Mouse (Mus musculus) embryo, embryonic 11 days (tissue): ENCODE measurements at regions not wholly inside any gene's neighbourhood (a gene's known extent, or its start where the extent isn't known, plus 50 kb on each side); places are given as distances from the start of the nearest gene placed in this dataset.
"Not testable (repeated sequence)": the region's sequence is repeated elsewhere in the genome, so short reads cannot be mapped to it uniquely, and the experiment has no call there.

Experiments
- DNase-seq: peaks from one replicate; pipeline ENCODE4 v3.0.0-alpha.2; 2015

DNA sequence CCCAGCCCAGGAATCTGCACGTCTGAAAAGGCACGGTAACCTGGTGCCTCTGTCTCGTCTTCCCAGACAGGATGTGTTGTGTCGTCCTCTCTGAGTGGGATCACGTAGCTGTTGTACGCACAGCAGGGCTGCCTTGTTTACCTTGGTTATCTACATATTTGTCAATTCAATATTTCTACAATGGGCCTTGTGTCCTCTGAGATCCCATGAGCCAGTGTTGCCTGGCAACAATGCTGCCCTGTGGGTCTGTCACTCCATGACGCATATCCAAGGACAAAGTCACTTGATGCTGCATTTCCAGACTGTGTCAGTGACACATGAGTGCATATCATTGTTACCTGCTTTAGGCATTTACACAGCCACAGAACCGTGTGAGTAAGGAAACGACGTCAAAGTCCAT lies 191.9 kb downstream of the Diras2 start:
- peak; percentile 18 for DNase-seq

DNA sequence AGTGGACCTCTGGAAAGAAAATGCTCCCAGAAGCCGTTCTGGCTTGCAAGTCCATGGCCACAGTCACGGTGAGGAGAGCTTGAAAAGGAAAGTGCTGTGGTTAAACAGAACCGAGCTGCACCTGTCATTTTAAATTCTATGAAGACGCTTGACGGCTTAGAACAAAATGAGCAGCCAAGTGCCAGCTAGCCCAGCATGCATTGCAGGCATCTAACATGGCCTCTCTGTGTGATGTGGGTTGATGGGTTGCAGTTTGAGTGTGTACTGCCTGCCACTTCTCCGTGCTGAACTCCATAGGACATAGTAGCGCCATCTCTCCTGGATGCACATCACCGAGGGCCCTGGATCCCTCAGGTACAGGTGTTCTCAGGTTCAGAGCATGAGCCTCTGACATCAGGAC lies 189.1 kb downstream of the Diras2 start:
- no peak for DNase-seq

DNA sequence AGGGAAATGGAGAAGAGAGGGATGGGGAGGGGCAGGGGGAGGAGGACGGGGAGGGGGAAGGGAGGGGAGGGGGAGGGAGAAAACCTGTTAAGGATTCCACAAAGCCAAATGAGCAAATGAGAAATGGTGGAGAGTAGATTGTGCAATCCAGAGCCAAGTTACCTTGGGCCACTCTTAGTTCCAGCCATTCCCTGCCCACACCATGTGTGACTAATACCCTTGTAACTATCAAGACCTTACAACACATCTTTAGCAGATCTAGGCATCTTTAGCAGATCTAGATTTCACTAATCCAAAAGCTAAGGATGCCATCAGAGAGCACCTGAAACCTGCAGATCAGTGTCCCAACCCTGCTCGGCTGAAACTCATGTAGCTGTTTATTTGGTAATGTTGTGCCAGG lies 186.7 kb downstream of the Diras2 start:
- no peak for DNase-seq

DNA sequence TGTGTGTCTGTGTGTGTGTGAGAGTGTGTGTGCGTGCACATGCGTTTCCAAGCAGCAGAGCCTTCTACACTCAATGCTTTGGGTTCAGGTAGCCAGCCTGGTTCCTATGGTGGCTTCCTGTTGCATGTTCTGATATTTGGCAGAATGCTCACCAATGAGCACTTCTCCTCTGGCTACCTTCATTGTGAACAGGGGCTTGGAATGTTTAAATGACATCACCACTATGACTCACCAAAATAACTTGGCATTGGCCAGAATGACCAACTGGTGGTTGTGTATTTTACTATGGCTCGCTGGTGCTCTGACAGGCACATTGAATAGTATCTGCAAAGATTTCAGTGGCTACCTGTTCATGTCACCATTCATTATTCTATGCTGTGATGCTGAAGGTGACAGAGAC lies 186.2 kb downstream of the Diras2 start:
- DNase-seq = no peak

DNA sequence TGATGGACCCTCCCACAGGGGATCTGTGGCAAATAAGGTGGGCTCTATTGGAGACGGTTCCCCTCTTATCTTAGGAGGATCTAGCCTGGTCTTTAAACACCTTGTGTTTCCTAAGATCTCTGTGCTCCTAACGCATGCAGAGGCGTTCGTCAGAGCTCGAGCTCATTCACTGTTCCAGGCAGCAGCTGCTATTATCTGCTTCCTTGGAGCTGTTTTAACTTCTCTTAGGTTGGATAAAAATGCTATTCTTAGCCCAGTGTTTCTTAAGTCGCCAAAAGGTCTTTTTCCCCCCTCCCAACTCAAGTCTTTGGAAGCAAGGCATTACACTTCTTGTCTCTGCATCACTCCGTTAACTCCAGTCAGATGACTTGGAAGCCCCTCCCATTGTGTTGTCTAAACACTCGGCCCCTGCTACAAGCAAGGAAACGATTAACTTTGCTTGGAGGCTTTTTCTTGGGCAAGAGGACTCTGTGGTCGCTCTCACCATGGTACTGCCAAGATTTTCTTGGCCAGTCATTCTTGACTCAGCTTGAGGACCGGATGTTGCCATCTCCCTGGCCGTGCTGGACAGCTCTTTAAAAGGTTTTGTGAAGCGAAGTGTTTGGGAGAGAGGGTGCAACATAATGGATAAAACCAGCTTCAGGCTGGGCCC lies 185.6 kb downstream of the Diras2 start:
- DNase-seq = no peak

DNA sequence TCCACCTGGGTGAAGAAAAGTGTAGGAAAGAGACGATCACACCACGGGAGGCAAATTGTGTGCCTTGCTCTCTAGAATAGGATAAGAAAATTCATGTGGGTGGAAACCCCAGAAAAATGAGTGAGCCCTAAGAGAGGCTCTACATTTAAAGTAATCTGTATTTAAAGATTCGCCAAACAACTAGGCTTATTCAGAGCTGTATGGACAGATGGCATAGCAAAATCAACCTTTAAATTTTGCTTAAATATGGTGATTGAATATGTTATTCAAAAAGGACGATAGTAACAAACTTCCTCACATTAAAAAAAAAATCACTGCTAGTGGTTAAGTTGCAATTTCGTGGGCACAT lies 185.1 kb downstream of the Diras2 start:
- no peak for DNase-seq

DNA sequence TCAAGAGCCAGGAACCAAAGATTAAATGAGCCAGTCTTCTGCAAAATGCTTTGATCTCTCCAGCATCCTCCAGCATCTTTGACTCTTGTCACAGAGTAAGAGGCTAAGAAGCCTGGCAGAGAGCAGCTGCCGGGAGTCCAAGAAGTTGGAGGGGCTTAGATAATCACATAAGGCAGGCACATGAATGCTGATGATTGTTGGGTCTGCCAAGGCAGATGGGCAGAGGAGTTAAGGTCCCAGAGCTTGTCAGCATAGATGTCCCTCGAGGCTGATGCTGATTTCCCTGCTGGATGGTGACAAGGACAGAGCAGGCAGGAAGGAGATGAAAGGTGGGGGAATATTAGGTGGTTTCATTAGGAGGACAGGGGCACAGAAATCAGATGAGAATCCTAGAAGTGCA lies 183.4 kb downstream of the Diras2 start:
- no peak for DNase-seq

DNA sequence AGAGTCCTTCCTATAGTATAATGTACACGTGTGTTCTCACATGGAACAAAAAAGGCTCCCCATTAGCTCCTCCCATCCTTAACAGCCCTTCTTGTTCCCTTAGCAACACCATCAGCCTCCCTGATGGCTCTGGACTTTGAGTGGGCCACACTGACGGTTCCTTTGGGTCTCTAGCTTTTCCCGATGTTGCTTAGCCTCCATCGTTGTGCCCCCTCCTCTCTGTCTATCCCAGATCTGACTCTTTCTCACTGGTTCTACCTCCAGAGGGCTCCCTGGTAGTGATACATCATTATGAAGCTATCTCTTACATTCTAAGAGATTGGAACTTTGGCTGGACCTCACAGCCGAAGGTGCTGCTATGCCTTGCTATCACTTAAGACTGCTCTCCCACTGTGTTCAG lies 181.5 kb downstream of the Diras2 start:
- DNase-seq = no peak

DNA sequence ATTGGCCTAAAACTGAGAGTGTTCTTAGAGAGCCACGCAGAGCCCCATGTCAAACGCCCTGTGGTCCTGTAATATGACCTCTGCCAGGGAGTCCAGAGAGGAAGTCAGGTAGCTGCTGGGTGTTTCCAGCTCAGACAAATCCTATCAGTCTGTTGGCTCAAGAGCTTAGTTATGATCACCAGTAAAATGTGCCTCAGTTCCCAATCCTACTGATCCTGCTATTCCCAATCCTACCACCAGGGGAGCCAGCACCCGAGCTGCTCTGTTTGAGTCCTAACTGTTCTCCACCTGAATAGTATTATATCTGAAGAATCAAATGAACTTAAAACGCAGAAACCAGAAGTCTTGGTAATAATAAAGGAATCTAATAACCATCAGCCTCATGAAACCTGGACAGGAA lies 178.5 kb downstream of the Diras2 start:
- DNase-seq = peak; percentile 17

DNA sequence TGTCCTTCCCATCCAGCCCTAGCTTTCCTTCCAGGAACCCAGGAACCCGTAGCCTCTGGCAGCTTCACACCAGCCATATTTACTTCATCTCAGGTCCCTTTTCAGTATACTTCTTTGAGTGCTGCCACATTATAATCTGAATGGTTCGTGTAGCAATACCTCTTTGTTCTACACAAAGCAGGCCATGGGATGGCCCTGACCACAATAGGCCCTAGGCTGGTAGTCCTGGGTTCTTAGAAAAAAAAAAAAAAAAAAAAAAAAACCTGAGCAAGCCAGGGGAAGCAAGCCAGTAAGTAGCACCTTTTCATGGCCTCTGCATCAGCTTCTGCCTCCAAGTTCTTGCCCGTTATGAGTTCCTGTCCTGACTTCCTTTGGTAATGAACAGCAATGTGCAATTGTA lies 177.6 kb downstream of the Diras2 start:
- no peak for DNase-seq

DNA sequence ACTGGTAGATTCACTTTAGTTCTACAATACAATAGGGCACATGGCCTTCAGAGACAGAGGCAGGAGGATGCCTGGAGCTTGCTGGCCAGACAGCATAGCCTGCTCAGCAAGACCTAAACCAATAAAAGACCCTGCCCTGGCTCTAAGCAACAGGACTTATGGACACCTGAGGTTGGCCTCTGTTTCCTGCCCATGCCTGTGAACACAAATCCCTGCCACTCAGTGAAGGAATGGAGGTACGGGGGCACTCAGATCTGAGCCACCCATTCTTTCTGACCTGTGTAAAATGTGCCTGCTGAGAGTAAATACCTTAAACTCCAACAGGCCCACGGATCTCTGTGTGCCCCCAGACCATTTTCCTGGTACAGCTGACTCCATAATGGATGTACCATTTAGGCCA lies 177.1 kb downstream of the Diras2 start:
- no peak for DNase-seq

DNA sequence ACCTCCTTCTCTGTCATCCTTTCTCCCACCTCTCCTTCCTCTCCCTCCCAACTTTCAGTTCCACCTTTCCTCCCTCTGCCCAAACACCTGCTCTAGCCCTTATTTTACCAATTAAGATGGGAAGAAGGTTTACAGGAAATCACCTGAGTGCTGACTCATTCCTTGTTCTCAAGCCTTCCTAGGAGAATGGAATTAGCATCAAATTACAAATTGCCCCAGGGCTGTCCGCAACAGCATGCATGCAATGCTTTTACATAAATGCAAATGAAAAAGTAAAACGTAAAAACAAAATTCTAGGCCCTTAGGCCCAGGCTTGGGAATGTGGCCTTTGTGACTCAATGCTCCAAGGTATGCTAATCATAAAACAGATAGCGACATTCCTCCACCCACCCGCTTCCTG lies 175.2 kb downstream of the Diras2 start:
- not testable (repeated sequence) for DNase-seq

DNA sequence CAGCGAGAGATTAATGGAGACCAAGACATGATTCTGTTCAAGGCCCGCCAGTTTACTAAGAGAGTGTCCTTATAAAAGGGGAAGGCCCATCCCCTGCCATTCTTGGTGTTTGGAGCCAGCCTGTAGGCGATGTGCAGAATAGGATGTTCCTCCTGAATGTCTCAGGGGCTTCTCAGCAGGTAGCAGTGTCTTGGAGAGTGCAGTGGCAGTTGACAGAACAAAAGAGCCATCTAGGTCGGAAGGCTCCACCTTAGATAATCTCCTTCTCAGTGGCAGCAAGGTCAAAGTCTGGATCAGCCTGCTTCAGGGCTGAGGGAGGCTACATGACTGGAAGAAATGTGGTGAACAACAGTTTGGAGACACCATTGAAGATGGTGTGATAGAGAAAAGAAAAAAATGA lies 171.7 kb downstream of the Diras2 start:
- DNase-seq = not testable (repeated sequence)

DNA sequence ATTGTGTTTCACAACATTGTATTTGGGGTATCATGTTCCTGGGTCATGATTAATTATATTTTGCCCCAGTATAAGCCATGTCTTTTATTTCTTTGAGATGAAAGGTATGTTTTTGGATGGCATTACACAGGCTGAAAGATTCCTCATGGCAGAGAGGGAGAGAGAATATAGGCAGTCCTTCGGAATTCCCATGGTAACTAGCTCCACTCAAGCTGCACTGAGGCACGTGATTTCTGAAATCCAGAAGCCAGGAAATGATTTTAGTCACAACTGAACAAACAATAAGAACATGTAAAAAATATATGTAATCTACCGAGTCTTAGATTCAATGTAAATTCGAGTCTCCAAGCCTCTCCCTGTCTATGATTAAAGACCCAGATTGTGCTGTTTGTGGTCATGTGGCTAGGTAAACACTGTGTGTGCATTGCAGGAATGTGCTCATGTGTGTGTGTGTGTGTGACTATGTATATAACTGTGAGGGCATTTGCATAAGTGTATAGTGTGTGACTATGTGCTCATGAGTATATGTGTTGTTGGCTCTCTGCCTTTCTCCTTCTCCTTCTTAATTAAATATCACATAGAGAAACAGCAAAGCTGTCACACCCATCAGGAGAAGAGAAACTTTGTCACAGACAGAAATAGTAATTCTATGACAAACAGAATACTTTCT lies 169.8 kb downstream of the Diras2 start:
- no peak for DNase-seq

DNA sequence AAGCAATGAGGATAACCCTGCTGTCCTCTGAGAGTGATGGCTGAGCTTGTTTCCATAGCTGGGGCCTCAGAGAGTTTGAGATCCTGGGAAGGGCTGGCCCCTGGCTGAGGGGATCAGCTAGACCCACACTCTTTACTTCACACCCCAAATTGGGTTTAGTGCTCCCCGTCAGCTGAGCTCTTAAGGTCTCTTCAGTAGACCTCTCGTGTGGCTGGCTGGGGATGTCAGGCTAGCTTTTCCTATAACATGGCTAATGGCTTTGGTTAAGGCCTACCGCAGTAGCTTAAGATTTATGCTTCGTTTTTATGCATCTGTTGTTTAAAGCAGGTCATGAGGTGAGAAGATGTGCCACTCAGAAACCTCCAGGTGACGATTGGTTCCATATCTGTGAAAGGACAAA lies 168.8 kb downstream of the Diras2 start:
- DNase-seq = no peak

DNA sequence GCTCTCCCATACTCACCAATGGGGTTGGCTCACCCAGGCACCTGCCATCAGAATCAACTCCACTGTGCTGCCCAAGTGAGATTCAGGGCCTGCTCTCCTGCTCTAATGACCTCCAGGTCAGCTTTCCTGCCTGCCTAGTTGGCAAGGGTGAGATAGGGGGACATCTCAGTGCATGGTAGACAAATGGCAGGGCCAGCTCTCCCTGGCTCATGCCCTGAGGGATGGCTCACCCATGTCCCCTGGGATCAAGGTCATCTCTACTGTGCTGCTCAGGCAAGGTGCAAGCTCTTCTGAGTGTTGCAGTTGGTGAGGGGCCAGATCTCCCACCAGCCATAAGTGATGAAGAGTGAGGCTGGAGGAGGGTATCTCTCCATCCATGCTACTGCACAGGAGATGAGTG lies 161.2 kb downstream of the Diras2 start:
- no peak for DNase-seq

DNA sequence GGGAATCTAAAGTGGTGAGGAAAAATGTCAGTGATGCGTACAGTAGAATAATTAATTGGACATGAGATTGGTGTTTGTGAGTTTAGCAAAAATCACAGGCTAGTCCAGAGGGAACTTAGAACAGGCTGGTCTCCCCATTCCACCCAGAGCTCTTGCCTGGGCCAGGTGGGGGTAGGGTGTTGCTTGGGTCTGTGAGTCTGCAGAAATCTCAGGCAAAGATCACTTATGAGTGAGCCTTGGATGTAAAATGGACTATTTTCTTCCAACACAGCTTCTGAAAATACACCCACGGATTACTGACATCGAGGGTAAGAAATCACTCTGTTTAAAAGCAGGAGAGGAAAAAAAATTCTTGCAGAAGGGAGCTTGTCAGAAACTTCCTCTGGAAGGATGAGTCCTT lies 159.1 kb downstream of the Diras2 start:
- DNase-seq = no peak

DNA sequence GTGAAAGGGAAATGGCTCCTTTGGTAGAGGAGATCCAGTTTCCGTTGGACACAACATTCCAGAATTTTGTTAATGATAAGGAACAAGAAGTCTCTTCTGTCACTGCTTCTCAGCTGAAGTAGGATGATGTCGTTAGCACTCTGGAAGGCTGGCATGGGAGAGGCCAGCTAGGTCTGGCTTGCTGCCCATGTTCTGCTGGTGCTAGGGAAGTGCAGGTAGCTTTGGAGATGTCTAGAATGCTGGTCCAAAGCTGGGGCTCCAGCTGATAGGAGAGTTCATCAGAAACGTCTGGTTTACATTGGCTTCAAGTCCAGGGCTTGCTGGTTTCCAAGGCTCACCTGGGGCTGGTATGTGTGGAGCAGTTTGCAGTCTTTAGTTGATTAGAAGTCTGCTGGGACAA lies 156.3 kb downstream of the Diras2 start:
- no peak for DNase-seq

DNA sequence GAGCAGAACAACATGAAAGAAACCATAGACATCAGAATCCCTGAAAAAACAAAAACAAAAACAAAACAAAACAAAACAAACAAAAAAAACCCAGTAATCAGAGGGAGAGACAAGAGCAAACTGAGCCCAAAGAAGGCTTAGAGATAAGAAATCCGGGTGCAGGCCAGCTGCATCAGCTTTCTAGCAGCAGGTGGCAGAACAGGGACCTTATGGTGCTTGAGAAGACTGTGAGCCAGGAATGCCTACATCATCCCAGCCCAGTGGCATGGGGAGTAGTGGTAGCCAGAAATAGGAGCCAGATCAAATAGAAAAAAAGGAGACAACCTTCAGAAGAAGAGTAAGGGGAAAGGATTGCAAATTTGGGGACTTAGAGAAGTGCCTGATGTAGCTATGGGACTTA lies 152.8 kb downstream of the Diras2 start:
- no peak for DNase-seq

DNA sequence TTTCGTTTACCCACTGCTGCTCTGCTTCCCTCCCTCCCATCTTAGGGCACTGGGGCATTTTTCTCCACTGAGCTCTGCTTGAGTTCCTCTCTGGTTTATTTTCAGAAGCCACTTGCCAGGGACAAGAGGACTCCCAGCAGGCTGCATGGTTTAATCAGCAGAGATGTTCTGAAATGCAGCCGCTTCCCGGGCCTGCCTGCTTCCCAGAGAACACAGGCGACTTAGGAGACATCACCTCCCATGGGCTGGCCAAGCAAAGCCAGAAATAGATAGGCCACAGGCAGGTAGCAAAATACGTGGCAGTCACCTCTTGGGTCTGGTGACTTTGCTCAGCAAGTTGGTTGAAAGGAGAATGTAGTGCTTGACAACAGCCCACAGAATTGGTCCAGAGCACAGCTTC lies 141.8 kb downstream of the Diras2 start:
- no peak for DNase-seq

DNA sequence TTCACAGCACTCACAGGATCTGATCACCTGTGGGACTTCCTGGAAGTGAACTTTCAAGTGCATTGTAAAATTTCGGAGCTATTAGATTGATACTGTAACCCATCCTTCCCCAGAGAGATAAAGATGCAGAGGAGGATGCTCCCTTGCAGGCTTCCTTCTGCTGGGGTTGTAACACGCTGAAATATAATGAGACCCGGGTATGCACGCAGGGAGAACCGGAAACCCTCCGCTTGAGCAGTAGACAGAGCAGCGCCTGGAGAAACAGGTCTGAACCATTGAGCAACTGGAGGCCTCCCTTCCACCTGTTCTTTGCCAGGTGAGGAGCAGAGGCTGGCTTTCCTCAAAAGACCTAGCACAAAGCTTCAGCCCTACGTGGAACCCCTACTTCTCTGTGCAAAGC lies 135.3 kb downstream of the Diras2 start:
- no peak for DNase-seq

DNA sequence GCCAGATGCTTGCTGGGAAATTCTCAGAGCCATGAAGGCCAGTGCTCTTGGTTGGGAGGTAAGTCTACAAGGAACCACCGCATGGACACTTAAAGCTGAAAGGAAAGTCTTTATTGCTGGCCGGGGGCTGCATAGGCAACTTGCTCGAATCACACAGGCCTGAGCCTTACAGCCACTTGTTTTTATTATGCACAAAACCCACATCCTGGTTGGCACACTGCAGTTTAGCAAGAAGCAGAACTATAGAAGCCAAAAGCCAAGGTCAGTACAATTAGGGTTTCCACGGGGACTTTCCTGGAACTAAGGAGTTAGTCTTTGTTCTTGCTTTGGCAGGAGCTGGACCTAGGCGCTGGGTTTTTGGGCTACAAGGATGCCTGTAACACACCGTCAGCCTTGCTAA lies 132.7 kb downstream of the Diras2 start:
- DNase-seq = no peak

DNA sequence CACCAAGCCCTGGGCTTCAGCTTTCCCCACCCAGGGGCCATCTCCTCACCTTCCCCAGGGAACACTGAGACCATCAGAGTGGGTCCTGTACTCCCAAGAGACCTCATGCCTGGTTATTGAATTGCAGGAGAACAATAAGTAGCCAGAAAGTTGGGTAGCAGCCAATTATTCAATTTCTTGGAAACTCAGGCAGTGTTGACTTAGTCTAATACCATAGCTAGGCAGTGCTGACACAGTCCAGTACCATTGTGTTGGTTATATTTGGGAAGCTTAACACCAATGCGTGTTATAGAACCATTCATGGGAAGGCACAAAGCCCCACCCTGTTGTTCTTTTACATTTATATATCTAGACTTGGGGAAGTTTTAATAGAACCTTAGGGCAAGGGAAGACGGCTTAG lies 131.9 kb downstream of the Diras2 start:
- DNase-seq = no peak

DNA sequence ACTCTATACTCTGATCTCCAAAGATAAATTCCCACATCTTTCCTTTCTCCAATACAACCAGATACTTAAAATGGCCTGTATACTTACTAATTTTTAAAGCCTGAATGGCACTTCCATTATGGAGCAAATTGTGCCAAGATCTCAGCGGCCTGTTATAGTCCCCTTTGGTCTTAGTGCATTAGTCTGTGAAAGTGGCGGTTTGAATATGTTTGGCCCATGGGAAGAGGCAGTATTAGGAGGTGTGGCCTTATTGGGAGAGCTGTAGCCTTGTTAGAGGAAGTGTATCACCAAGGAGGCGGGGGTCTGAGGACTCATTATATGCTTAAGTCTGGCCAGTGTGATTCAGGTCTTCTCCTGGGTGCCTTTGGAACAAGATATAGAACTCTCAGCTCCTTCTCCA lies 127.3 kb downstream of the Diras2 start:
- DNase-seq = no peak

DNA sequence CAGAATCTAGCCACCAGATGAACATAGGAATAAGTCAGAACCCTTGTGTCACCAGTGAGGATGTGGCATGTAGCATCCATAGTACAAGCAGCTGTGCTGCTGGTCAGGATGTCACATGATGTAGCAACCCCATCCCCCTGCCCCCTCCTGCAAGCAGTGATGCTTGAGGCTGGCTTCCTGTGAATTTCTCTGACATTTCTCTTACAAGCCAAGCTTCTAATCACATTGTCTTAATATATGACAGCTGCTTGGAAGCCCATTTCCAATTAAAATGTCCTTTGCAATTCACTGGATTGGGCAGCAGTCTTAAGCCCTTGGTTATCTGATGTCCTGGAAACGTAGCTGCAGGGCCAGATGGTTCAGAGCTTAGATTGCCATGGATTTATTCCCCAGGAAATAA lies 114.8 kb downstream of the Diras2 start:
- DNase-seq = no peak
